Mouse (Mus musculus) midbrain, embryonic 16.5 days (tissue): ENCODE measurements around the gene Gm38431. TPM values are rescaled to one million over a fixed set of nuclear protein-coding genes. Genes with fewer than 3 reads are reported as not detected.

Experiments used
- ATAC-seq: fragments of 200-750 bp; cut with Nextera tagmentation; 2 replicates; pipeline ENCODE4 v1.8.0; 2017; ENCODE audit warnings: moderate TSS enrichment
- H3K27ac ChIP-seq: fragments of 300-500 bp; sonication (generic); 2 replicates; pipeline ENCODE4 v1.5.1; 2014; ENCODE audit warnings: mild to moderate bottlenecking, low read length, mixed read lengths
- H3K27me3 ChIP-seq: fragments of 300-500 bp; sonication (generic); 2 replicates; pipeline ENCODE4 v1.6.1; 2014; ENCODE audit warnings: low read depth, low read length, mixed read lengths; ENCODE audit not compliant: control insufficient read depth, insufficient read depth
- H3K36me3 ChIP-seq: fragments of 300-500 bp; sonication (generic); 2 replicates; pipeline ENCODE4 v1.6.1; 2014; ENCODE audit warnings: mild to moderate bottlenecking, low read length, moderate library complexity, mixed read lengths; ENCODE audit not compliant: control insufficient read depth, insufficient read depth
- H3K4me1 ChIP-seq: fragments of 300-500 bp; sonication (generic); 2 replicates; pipeline ENCODE4 v1.6.1; 2014; ENCODE audit warnings: mild to moderate bottlenecking, low read length, mixed read lengths; ENCODE audit not compliant: control insufficient read depth, insufficient read depth
- H3K4me2 ChIP-seq: fragments of 300-500 bp; sonication (generic); 2 replicates; pipeline ENCODE4 v1.6.1; 2014; ENCODE audit warnings: mild to moderate bottlenecking, low read length, mixed read lengths
- H3K4me3 ChIP-seq: fragments of 300-500 bp; sonication (generic); 2 replicates; pipeline ENCODE4 v1.5.1; 2014; ENCODE audit warnings: low read depth, mild to moderate bottlenecking, low read length, moderate library complexity, mixed read lengths
- H3K9ac ChIP-seq: fragments of 300-500 bp; sonication (generic); 2 replicates; pipeline ENCODE4 v1.6.1; 2014; ENCODE audit warnings: low read depth, low read length, mixed read lengths
- H3K9me3 ChIP-seq: fragments of 300-500 bp; sonication (generic); replicated peaks from 2 replicates; pipeline ENCODE4 v1.6.1; 2014; ENCODE audit warnings: mild to moderate bottlenecking, low read length, mixed read lengths; ENCODE audit not compliant: control insufficient read depth, poor library complexity, severe bottlenecking
- WGBS: fragments of 180-500 bp; shearing (Covaris S2); extraction: QIAGEN DNeasy Blood & Tissue Kit; methylation state at CpG from one replicate; pipeline ENCODE4 v1.1.7; 2014; 5-methylcytosine and 5-hydroxymethylcytosine counted together
- polyA plus RNA-seq: library from polyadenylated mRNA; unstranded; fragments of >200 nt; fragmentation: Nextera tagmentation; extraction: Ambion mirVana; gene quantifications from 2 replicates; pipeline ENCODE4 v1.2.1, GENCODE M21; 2015

Gm38431 gene
- polyA plus RNA-seq, 1 experiment from 2014 or later = 1.9 TPM

DNA sequence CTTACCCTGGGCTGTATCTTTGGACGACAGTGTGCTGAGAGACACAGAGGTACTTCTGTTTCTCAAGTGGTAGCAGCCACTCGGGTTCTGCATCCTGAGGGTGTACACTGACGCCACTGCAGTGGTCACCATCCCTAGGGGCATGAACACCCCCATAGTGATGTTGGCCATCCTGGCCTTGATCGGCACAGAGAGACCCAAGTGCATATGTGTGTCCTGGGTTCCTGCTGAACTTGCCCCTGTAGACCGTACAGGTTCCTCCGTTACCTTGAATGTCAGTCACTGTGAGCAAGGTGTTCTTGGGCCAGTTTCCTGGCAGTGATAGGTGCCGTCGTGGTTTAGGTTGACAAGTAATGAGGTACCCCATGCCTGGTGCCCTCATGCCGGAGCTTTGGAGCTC lies 1.6 kb upstream of the Gm38431 start:
- 95% methylated on average over 9 of the region's 9 CpGs for WGBS

DNA sequence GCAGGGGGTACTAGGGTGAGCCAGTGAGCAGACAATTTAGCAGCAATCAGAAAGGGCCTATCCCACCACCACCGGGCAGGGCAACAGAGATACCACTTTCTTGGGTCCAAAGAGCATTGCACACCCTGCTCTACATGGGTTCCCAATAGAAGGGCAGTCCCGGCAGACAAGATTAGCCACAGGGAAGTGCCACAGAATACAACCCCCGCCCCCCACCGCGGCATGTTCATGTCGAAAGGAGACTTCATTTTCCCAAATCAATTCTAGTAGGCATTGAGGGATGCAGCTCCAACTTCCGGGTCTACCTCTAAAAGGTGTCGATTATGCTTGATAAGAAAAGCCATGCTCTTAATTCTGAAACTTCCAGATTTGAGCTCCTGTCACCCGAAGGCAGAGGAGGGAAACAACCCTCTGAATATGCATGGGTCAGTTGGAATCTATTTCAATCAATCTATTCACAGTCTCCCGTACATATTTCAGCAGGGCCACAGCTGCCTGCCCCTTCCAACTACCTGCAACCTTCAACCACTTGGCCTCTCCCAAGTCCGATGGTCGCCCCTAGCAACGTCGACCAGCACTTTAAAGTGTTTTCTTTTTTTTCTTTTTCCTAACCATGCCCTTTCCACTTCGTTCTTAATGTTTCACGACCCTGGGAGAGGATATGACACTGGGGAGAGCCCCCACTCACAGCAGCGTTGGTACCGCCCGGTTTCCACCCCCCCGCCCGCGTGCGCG lies 658 bp downstream of the Gm38431 start:
- Histone ChIP-seq H3K4me2 (peak overlapping the region; percentile 70), H3K4me1 (peaks cover 10% of the 10 kb centered on the region), H3K27ac (peak overlapping the region; percentile 92), H3K27me3 (no peaks in the 10 kb centered on the region), H3K9me3 (no peaks in the 10 kb centered on the region), H3K9ac (peak overlapping the region; percentile 81), H3K36me3 (peaks cover 11% of the 10 kb centered on the region), H3K4me3 (peak overlapping the region; percentile 71)
- ATAC-seq = no peak
- WGBS = 3% methylated on average over 24 of the region's 24 CpGs

More for the DNA sequence above, 1.6 kb upstream of the Gm38431 start:
- Histone ChIP-seq H3K9me3 (no peaks in the 10 kb centered on the region), H3K9ac (no peak overlapping the region), H3K27me3 (no peaks in the 10 kb centered on the region), H3K4me1 (peaks cover 10% of the 10 kb centered on the region), H3K36me3 (peaks cover 6% of the 10 kb centered on the region), H3K27ac (no peak overlapping the region), H3K4me2 (no peak overlapping the region), H3K4me3 (no peak overlapping the region)
- ATAC-seq = no peak

DNA sequence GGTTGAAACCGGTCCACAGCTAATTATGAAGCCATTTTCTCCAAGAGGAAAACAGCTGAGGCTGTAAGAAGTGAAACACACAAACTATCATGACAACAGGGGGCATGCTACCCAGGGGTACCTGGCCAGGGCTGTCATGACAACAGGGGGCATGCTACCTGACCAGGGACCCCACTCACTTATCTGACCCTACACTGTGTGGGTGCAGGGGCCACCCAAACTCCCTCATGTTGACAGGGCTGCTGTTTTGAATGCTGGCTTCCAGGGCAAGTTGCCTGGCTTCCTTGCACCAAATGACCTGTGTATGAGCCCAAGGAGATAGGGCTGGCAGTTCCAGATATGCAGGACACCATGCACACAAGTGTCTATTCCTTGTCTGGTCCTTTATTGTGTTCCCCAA lies 1.3 kb downstream of the Gm38431 start:
- Histone ChIP-seq H3K4me3 (peak overlapping the region; percentile 71), H3K9me3 (no peaks in the 10 kb centered on the region), H3K4me2 (peak overlapping the region; percentile 70), H3K9ac (peak overlapping the region; percentile 81), H3K36me3 (peaks cover 17% of the 10 kb centered on the region), H3K4me1 (peaks cover 10% of the 10 kb centered on the region), H3K27ac (no peak overlapping the region), H3K27me3 (no peaks in the 10 kb centered on the region)
- WGBS = 90% methylated on average over 1 of the region's 1 CpGs
- ATAC-seq = no peak

DNA sequence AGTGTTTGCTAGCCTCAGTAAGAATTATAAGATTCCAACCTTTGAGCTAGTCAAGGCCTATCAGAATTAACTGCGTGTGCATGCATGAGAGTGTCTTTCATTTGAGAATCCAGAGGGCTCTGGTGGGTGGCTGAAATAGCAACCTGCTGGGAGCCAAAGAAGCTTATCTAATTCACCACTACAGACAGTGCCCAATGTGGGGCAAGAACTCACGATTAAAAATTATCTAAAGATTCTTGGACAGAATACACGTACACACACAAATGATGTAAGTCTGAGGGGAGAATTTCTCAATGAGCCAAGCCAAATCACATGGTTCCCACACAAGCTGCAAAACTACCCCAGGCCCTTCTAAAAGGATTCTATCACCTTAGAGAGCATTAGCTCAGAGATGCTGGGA lies 8.5 kb downstream of the Gm38431 start:
- Histone ChIP-seq H3K4me3 (no peak overlapping the region), H3K27ac (no peak overlapping the region), H3K4me2 (no peak overlapping the region), H3K9ac (no peak overlapping the region), H3K9me3 (no peaks in the 10 kb centered on the region), H3K4me1 (no peaks in the 10 kb centered on the region), H3K36me3 (peaks cover 51% of the 10 kb centered on the region), H3K27me3 (no peaks in the 10 kb centered on the region)
- 73% methylated on average over 3 of the region's 3 CpGs for WGBS
- ATAC-seq = no peak

DNA sequence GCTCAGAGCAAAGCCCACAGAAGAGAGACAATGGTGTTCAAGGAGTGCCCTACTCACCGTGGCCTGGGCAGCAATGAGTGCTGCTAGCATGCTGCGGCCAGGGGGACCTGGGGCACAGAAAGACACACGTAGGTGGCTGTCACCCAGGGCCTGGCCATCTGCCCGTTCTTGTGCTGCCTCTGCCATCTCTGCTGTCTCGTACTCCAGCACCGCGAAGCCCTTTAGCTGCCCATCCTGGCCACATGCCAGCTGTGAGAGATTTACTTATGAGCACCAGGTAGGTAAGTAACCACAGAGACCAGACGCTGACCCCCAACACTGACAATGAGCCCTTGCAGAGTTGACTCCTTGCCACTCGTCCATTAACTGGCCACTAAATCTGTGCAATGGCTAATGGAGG lies 10.7 kb downstream of the Gm38431 start:
- 87% methylated on average over 9 of the region's 9 CpGs for WGBS
- Histone ChIP-seq H3K9ac (no peak overlapping the region), H3K4me1 (no peaks in the 10 kb centered on the region), H3K4me2 (no peak overlapping the region), H3K27me3 (no peaks in the 10 kb centered on the region), H3K27ac (no peak overlapping the region), H3K36me3 (peaks cover 56% of the 10 kb centered on the region), H3K4me3 (no peak overlapping the region), H3K9me3 (no peaks in the 10 kb centered on the region)
- no peak for ATAC-seq

DNA sequence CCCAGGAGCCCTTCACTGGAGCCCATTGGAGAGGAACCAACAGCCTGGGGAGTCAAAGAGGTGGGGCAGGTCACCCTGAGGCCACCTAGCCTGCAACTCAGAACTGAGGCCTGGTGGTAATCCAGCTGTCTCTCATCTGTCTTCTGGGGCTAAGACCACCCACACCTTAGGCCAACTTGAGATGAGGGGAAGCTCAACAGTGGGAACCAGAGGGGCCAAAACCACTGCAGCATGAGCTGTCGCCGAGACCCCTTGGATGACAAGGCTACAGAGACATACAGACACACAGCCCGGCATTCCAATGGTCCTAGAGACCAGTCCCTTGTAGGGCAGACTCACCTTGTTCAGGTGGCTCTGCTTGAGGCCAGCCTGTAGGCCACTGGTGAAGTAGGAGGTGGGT lies 16.2 kb downstream of the Gm38431 start:
- no peak for ATAC-seq

DNA sequence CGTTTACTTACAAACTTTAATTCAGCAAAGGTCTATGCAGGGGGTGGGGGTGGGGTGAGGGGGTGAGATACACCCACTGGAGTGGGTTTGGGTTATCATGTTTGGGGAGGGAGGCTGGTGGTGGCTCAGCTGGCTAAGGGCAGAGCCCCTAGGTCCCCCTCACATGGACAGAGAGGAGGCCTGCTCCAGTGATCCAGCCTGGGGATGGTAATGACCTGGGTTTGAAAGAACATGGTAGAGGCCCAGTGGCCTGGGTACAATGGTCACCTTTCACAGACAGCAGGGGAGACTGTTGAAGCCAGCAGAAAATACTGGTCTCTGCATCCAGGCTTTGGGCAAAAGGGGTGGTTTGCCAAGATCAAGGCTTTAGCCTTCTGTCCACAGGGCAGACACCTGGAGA lies 17.6 kb downstream of the Gm38431 start:
- H3K4me1 ChIP-seq = peaks cover 16% of the 10 kb centered on the region
- WGBS = 92% methylated on average over 1 of the region's 1 CpGs
- no peaks in the 10 kb centered on the region for H3K9me3 ChIP-seq
- no peak overlapping the region for H3K9ac ChIP-seq
- no peak for ATAC-seq
- no peak overlapping the region for H3K27ac ChIP-seq
- no peaks in the 10 kb centered on the region for H3K27me3 ChIP-seq
- no peak overlapping the region for H3K4me2 ChIP-seq
- peaks cover 22% of the 10 kb centered on the region for H3K36me3 ChIP-seq
- H3K4me3 ChIP-seq = no peak overlapping the region

More for the DNA sequence above, 16.2 kb downstream of the Gm38431 start:
- Histone ChIP-seq H3K4me1 (peaks cover 16% of the 10 kb centered on the region), H3K4me2 (no peak overlapping the region), H3K36me3 (peaks cover 31% of the 10 kb centered on the region), H3K4me3 (no peak overlapping the region), H3K27ac (no peak overlapping the region), H3K9ac (no peak overlapping the region), H3K9me3 (no peaks in the 10 kb centered on the region), H3K27me3 (no peaks in the 10 kb centered on the region)
- 89% methylated on average over 3 of the region's 3 CpGs for WGBS

DNA sequence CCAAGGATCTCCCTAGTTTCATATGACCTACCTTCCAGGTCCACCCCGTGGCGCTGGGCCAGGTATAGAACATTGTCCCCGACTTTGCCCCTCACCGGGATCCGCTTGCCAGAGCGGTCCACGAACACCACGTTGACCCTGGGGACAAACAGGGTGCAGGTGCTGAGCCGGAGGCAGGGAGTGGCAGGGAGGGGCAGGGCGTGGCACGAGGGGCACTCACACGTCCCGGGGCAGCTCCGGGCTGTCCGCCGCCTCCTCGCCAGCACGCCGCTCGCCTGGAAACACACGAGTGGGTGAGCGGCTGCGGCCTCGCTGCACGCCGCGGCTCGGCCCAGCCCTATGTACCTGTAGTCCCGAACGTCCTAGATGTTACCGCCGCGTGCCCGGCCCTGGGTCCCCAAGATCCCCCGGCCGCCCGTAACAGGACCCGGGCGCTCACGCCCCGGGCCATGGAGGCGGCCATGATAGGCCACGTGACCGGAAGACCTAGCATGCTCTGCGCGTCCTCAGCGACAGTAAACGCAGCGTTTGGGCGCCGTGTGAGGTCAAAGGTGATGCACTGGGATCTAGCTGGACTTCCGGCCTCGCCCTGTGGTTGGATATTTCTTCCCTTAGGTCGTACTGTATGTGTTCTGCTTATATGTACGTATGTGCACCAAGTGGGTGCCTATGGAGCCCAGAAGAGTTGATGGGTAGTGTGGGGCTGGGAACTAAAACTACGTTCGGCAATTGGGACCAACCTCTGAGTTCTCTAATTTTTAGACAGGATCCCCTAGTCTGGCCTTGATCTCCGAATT lies 18.6 kb downstream of the Gm38431 start, which contains the start of the genes Gm49373 and Fdx1l:
Gm49373 (minus strand) TSS at position 53 of the 797 bp plus-strand sequence.
Fdx1l (minus strand) TSS at position 571 of the 797 bp plus-strand sequence.
- WGBS = 2% methylated on average over 58 of the region's 58 CpGs
- Histone ChIP-seq H3K27ac (peak within 1 kb of the TSS; percentile 70), H3K27me3 (no peaks in the 10 kb centered on the region), H3K4me2 (peak within 1 kb of the TSS; percentile 85), H3K4me1 (peaks cover 16% of the 10 kb centered on the region), H3K4me3 (peak within 1 kb of the TSS; percentile 93), H3K9me3 (no peaks in the 10 kb centered on the region), H3K36me3 (peaks cover 20% of the 10 kb centered on the region), H3K9ac (peak within 1 kb of the TSS; percentile 91)
- peak; percentile 94 for ATAC-seq

DNA sequence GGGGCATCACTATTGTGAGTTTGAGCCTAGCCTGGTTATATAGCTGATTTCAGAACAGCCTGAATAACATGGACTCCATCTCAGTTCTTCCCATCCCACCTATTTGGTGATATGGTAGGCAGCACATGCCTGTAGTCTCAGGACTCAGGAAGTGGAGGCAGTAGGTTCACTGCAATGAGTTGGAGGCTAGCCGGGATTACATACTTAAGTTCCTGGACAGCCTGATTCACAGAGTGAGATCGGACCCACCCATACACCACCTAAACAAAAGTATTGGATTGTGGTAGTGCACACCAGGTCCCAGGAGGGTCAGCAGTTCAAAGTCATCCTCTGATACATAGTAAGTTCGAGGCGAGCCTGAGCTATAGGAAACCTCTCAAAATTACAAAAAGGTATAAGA lies 19.2 kb downstream of the Gm38431 start:
- Histone ChIP-seq H3K4me2 (peak overlapping the region; percentile 85), H3K9ac (peak overlapping the region; percentile 91), H3K27me3 (no peaks in the 10 kb centered on the region), H3K4me3 (peak overlapping the region; percentile 93), H3K36me3 (peaks cover 21% of the 10 kb centered on the region), H3K4me1 (peaks cover 16% of the 10 kb centered on the region), H3K9me3 (no peaks in the 10 kb centered on the region), H3K27ac (no peak overlapping the region)
- 0 out of 2 replicates have a peak, but pooled peaks have one; percentile 15 for ATAC-seq
- WGBS = 15% methylated on average over 4 of the region's 4 CpGs
